ENCODE assay signal across 8 mouse cellular contexts in the genomic region with DNA sequence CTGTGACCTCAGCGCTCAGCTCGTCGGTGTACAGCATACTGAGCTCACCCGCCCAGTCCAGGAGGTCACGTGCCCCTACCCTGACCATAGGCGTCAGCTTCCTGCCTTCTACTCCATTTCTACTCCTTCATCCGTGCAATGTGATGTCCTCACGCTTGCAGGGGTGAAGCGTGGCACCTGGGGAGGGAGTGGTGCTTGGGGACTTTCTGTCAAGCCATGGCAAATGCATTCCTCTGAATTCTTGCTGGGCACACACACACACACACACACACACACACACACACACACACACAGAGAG. TPM values are rescaled to one million over a fixed set of nuclear protein-coding genes. Genes with fewer than 3 reads are reported as not detected.
DNase-seq lines count a peak whose midpoint lies in the region; ATAC-seq lines count a peak whose summit lies in the region.

No protein-coding gene starts in this region.

- no peak for DNase-seq in heart, adult 18-20 months
- peak; percentile 48 for DNase-seq in R1 (ENCODE audit: low read depth, low spot score)
- DNase-seq in frontal cortex, postnatal 10 days (ENCODE audit: low spot score in 2 of 2), result no peak
- no peak for DNase-seq in gastrocnemius, adult 18-20 months (ENCODE audit: low spot score)

- no peak overlapping the region for H3K27ac ChIP-seq in heart, embryonic 11.5 days (ENCODE audit: low read depth, low read length)
- H3K27ac ChIP-seq in hindbrain, embryonic 12.5 days, result 0 out of 2 replicates have a peak overlapping the region, but pooled peaks have one; percentile 12
- peak overlapping the region; percentile 84 for H3K27ac ChIP-seq in macrophage
- no peak overlapping the region for H3K27ac ChIP-seq in stomach, embryonic 16.5 days (ENCODE audit: low read length)

- no peaks in the 10 kb centered on the region for H3K79me2 ChIP-seq in macrophage (ENCODE audit: inconsistent target)

- H3K9me3 ChIP-seq in heart, embryonic 11.5 days (replicated peaks; ENCODE audit: control insufficient read depth, low read length), result no peaks in the 10 kb centered on the region
- no peaks in the 10 kb centered on the region for H3K9me3 ChIP-seq in hindbrain, embryonic 12.5 days (replicated peaks)
- H3K9me3 ChIP-seq in stomach, embryonic 16.5 days (replicated peaks; ENCODE audit: control insufficient read depth, low read length), result no peaks in the 10 kb centered on the region

- H3K27me3 ChIP-seq in heart, embryonic 11.5 days (ENCODE audit: control insufficient read depth, insufficient read depth, low read length), result no peaks in the 10 kb centered on the region
- no peaks in the 10 kb centered on the region for H3K27me3 ChIP-seq in hindbrain, embryonic 12.5 days
- H3K27me3 ChIP-seq in stomach, embryonic 16.5 days (ENCODE audit: control insufficient read depth, insufficient read depth, low read length), result no peaks in the 10 kb centered on the region

- H3K4me1 ChIP-seq in heart, embryonic 11.5 days (ENCODE audit: control insufficient read depth, insufficient read depth, low read length), result peaks cover 6% of the 10 kb centered on the region; the same call in 1 of the 2 replicates
- peaks cover 15% of the 10 kb centered on the region for H3K4me1 ChIP-seq in hindbrain, embryonic 12.5 days
- 0 out of 2 replicates have a peak, but pooled peaks cover 2% of the 10 kb centered on the region for H3K4me1 ChIP-seq in stomach, embryonic 16.5 days (ENCODE audit: control insufficient read depth, insufficient read depth, low read length)

- H3K36me3 ChIP-seq in heart, embryonic 11.5 days (ENCODE audit: control insufficient read depth, insufficient read depth, low read length), result no peaks in the 10 kb centered on the region
- H3K36me3 ChIP-seq in hindbrain, embryonic 12.5 days, result no peaks in the 10 kb centered on the region
- H3K36me3 ChIP-seq in macrophage (ENCODE audit: inconsistent target), result no peaks in the 10 kb centered on the region
- H3K36me3 ChIP-seq in stomach, embryonic 16.5 days (ENCODE audit: control insufficient read depth, insufficient read depth, low read length), result no peaks in the 10 kb centered on the region

- peak overlapping the region; percentile 67 for H3K4me2 ChIP-seq in heart, embryonic 11.5 days
- peak overlapping the region; percentile 48 for H3K4me2 ChIP-seq in hindbrain, embryonic 12.5 days (replicated peaks)
- peak overlapping the region; percentile 62 for H3K4me2 ChIP-seq in stomach, embryonic 16.5 days (ENCODE audit: low read depth, low read length)

- peak; percentile 63; the same call in 1 of the 2 replicates for ATAC-seq in heart, embryonic 11.5 days (replicated peaks; ENCODE audit: insufficient number of reproducible peaks, low FRiP score, low TSS enrichment)
- ATAC-seq in hindbrain, embryonic 12.5 days (ENCODE audit: low FRiP score), result peak; percentile 38; the same call in 1 of the 2 replicates
- no peak; the same call in 1 of the 2 replicates for ATAC-seq in stomach, embryonic 16.5 days (ENCODE audit: insufficient read depth, low FRiP score)

- 29% methylated on average over 9 of the region's 9 CpGs for WGBS in heart, embryonic 11.5 days (ENCODE audit: insufficient replicate concordance)
- WGBS in hindbrain, embryonic 12.5 days, result 61% methylated on average over 9 of the region's 9 CpGs
- WGBS in macrophage (ENCODE audit: missing documents), result 6% methylated on average over 6 of the region's 9 CpGs
- 38% methylated on average over 9 of the region's 9 CpGs for WGBS in stomach, embryonic 16.5 days

- H3K4me3 ChIP-seq in heart, embryonic 11.5 days (ENCODE audit: low read depth, low read length), result peak overlapping the region; percentile 44
- H3K4me3 ChIP-seq in hindbrain, embryonic 12.5 days, result peak overlapping the region; percentile 17
- H3K4me3 ChIP-seq in macrophage (ENCODE audit: inconsistent target), result peak overlapping the region; percentile 34
- H3K4me3 ChIP-seq in stomach, embryonic 16.5 days (replicated peaks; ENCODE audit: low read length), result 0 out of 2 replicates have a peak overlapping the region, but pooled peaks have one; percentile 34

- H3K9ac ChIP-seq in heart, embryonic 11.5 days (ENCODE audit: low read depth, low read length), result 0 out of 2 replicates have a peak overlapping the region, but pooled peaks have one; percentile 52
- H3K9ac ChIP-seq in hindbrain, embryonic 12.5 days, result no peak overlapping the region
- H3K9ac ChIP-seq in stomach, embryonic 16.5 days (ENCODE audit: low read length), result no peak overlapping the region

RNA-seq across cellular contexts. Expression of a gene that starts 37.6 kb away (rescaled TPM):
- polyA plus RNA-seq in heart, embryonic 11.5 days (2014; fragmentation: Nextera tagmentation; extraction: Ambion mirVana), result 97.9 and 117 TPM in 2 replicates
- total RNA-seq in heart, adult 18-20 months (2021), result 10 to 100 TPM; 31.3 to 34.7 TPM
- polyA plus RNA-seq in hindbrain, embryonic 12.5 days (2016; fragmentation: Nextera tagmentation; extraction: Ambion mirVana), result 231 and 248 TPM in 2 replicates
- 100 to 1,000 TPM; 115 to 389 (median 207) TPM for total RNA-seq in macrophage (2018; cell fraction: chromatin; rRNA removed)
- total RNA-seq in macrophage (2018; cell fraction: cytosol; rRNA removed), result 10 to 100 TPM; 32.6 to 49.6 (median 39.0) TPM
- total RNA-seq in macrophage (2018; cell fraction: nucleus; rRNA removed), result 100 to 1,000 TPM in 21 of 26 experiments, 10 to 100 TPM in 5; 86.0 to 223 (median 129) TPM
- polyA plus RNA-seq in macrophage (2018), result 34.3 to 45.3 TPM (median 41.5 TPM) in 3 replicates
- 121 and 123 TPM in 2 replicates for polyA plus RNA-seq in stomach, embryonic 16.5 days (2015; fragmentation: Nextera tagmentation; extraction: Ambion mirVana)
- total RNA-seq in gastrocnemius, adult 18-20 months (2021), result 10 to 100 TPM; 18.1 to 22.0 TPM

Comparison
In these comparisons a context has a peak if more than half of its experiments do, and no peak if none do; other contexts are left out.
1. H3K27ac ChIP-seq: peak in hindbrain, embryonic 12.5 days (single experiment) and macrophage (single experiment); none in heart, embryonic 11.5 days (single experiment) and stomach, embryonic 16.5 days (single experiment).
2. Peak in every context shown above with its lines, with median percentiles within 50 percentile points of each other: H3K4me2 ChIP-seq and H3K4me3 ChIP-seq.